Mouse (Mus musculus) thymus, adult 2 months (tissue): ENCODE results near the gene Mrpl38.

Experiments used
- CTCF ChIP-seq: fragments of 200-500 bp; IDR thresholded peaks from 2 replicates; pipeline ENCODE4 v1.5.1; 2012; ENCODE audit warnings: mild to moderate bottlenecking, control low read depth, low read length, moderate library complexity, borderline replicate concordance; ENCODE audit not compliant: control insufficient read depth, poor library complexity, insufficient read depth; ENCODE audit errors: extremely low read depth
- POLR2A ChIP-seq: fragments of 200-500 bp; IDR thresholded peaks from 2 replicates; pipeline ENCODE4 v1.6.1; 2012; ENCODE audit warnings: mild to moderate bottlenecking, low read length, control low read depth, moderate library complexity; ENCODE audit not compliant: control insufficient read depth, poor library complexity, insufficient read depth; ENCODE audit errors: extremely low read depth

- TF ChIP-seq CTCF (no peak), POLR2A (no peak)
Measured at GRCm38 (mm10) chr11:116098711-116099460, 39.8 kb downstream of the Mrpl38 start.
